Mouse (Mus musculus): ENCODE measurements around the gene Abhd12b. TPM values are rescaled to one million over a fixed set of nuclear protein-coding genes. Genes with fewer than 3 reads are reported as not detected.

Gene Abhd12b
- polyA plus RNA-seq, 1 experiment from 2014 or later: not detected

DNA sequence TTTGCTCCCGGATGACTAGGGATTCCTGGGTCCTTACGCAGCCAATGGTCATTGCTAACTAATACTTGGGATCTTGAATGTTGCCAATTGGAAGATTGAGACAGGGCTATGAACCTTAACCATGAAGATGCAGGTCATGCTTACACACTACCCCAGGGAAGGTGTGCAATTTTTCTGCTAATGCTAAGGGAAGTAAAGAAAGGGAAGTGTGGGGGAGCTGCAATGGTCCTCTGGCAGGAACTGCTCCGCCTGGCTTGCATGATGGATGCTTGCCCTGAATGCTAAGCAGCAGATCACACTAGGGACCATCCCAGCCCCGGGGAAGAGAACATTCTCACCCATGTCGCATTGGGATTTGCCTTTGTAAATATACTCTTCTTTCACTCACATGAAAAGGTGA is 67.5 kb downstream of the Abhd12b start:
- no peak overlapping the region for H3K4me3 ChIP-seq (ENCODE audit: low read depth, low read length)
- no peaks in the 10 kb centered on the region for H3K36me3 ChIP-seq (ENCODE audit: control insufficient read depth, insufficient read depth, low read length)
- no peaks in the 10 kb centered on the region for H3K9me3 ChIP-seq (replicated peaks; ENCODE audit: control insufficient read depth, low read length)
- H3K9ac ChIP-seq (ENCODE audit: low read depth, low read length): no peak overlapping the region
- peaks cover under 1% of the 10 kb centered on the region for H3K4me1 ChIP-seq (ENCODE audit: control insufficient read depth, insufficient read depth, low read length)
- no peaks in the 10 kb centered on the region for H3K27me3 ChIP-seq (ENCODE audit: control insufficient read depth, insufficient read depth, low read length)
- H3K4me2 ChIP-seq: no peak overlapping the region
- no peak overlapping the region for H3K27ac ChIP-seq (ENCODE audit: low read depth, low read length)
- no peak for ATAC-seq (replicated peaks; ENCODE audit: insufficient number of reproducible peaks, low FRiP score, low TSS enrichment)
- WGBS (ENCODE audit: insufficient replicate concordance): 81% methylated on average over 5 of the region's 5 CpGs

DNA sequence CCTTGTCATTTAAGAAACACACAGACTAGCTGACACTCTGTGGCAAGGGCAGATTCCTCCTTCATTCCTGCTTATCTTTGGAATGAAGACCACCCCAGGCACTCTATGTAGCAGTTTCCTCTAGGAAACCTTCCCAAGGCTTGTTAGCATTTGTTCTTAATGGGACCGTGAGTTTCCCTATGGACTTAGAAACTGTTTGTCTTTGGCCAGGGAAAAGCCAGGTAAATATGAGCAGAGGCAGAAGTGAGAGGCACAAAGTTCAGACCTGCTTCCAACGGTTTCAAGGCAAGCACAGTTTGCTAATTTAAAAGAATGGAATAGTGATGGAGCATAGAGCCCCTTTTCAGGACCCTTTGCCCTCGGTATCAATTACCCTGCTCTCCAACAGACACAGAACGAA is 69.4 kb downstream of the Abhd12b start:
- no peaks in the 10 kb centered on the region for H3K9me3 ChIP-seq (replicated peaks; ENCODE audit: control insufficient read depth, low read length)
- H3K36me3 ChIP-seq (ENCODE audit: control insufficient read depth, insufficient read depth, low read length): no peaks in the 10 kb centered on the region
- ATAC-seq (replicated peaks; ENCODE audit: insufficient number of reproducible peaks, low FRiP score, low TSS enrichment): no peak
- 46% methylated on average over 4 of the region's 4 CpGs for WGBS (ENCODE audit: insufficient replicate concordance)
- no peak overlapping the region for H3K4me3 ChIP-seq (ENCODE audit: low read depth, low read length)
- no peaks in the 10 kb centered on the region for H3K27me3 ChIP-seq (ENCODE audit: control insufficient read depth, insufficient read depth, low read length)
- H3K9ac ChIP-seq (ENCODE audit: low read depth, low read length): no peak overlapping the region
- no peak overlapping the region for H3K27ac ChIP-seq (ENCODE audit: low read depth, low read length)
- peaks cover 7% of the 10 kb centered on the region for H3K4me1 ChIP-seq (ENCODE audit: control insufficient read depth, insufficient read depth, low read length)
- no peak overlapping the region for H3K4me2 ChIP-seq

DNA sequence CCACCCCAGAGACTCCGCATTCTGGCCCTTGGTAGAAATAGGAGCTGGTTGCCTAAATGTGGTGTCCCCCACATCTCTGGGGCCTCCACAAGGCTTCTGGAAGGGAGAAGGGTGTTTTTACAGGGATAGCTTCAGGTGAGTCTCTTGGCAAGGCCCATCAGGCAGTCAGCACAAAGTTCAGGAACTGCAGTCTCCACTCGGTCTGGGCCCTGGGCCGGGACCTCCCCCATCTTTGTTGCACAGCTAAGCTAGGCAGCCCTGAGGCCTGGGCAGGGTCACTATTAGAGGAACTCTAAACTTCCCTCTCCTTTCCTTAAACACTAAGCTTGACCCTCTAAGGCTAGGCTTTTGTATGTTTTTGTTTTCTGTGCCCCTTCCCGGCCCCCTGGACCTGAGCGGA is 72.7 kb downstream of the Abhd12b start:
- WGBS (ENCODE audit: insufficient replicate concordance): 28% methylated on average over 5 of the region's 5 CpGs
- H3K27ac ChIP-seq (ENCODE audit: low read depth, low read length): peak overlapping the region; percentile 58; the same call in 1 of the 2 replicates
- H3K4me1 ChIP-seq (ENCODE audit: control insufficient read depth, insufficient read depth, low read length): peaks cover 13% of the 10 kb centered on the region

DNA sequence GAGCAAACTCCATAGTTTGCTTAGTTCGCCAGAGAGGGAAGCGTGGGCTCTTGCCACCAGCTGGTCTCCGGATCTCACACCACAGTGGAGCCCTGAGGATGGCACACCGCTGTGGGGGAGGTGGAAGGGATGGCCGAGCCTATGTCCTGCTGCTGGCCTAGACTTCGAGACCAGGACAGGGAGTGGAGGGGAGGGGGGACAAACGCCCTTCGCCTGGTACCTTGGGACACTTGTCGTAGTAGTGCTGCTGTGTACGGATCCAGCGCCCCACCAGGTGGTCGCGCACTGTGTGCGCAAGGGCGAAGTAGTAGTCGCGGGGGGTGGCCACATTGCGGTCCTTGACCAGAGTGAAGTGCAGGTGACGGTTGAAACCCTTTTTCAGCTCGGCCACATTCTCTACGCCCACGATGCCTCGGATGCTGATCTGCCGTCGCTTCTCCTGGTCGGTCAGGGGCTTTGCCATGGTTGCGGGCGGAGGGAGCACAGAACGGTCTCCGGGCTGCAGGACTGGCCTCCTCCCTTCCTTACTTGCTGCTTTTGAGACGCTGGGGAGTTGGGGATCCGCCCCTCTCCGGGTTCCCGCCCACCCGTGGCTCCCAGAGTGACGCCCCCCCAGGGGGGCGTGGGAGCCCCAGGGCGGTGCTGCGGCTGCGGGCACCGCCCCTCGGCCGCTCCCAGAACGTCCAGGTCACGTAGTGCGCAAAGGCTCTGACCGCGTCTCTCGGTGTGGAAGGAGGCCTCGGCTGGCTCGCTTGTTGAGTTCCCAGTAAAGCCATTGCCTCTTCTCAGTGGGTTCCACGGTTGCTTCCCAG is 73.4 kb downstream of the Abhd12b start:
- Histone ChIP-seq H3K27me3 (ENCODE audit: control insufficient read depth, insufficient read depth, low read length) (no peaks in the 10 kb centered on the region), H3K27ac (ENCODE audit: low read depth, low read length) (peak overlapping the region; percentile 58), H3K36me3 (ENCODE audit: control insufficient read depth, insufficient read depth, low read length) (no peaks in the 10 kb centered on the region), H3K4me3 (ENCODE audit: low read depth, low read length) (peak overlapping the region; percentile 62), H3K4me2 (peak overlapping the region; percentile 92), H3K9me3 (replicated peaks; ENCODE audit: control insufficient read depth, low read length) (no peaks in the 10 kb centered on the region), H3K9ac (ENCODE audit: low read depth, low read length) (peak overlapping the region; percentile 77), H3K4me1 (ENCODE audit: control insufficient read depth, insufficient read depth, low read length) (peaks cover 16% of the 10 kb centered on the region)
- ATAC-seq (replicated peaks; ENCODE audit: insufficient number of reproducible peaks, low FRiP score, low TSS enrichment): peak; percentile 93
- 2% methylated on average over 51 of the region's 52 CpGs for WGBS (ENCODE audit: insufficient replicate concordance)

More for the DNA sequence above, 72.7 kb downstream of the Abhd12b start:
- Histone ChIP-seq H3K4me2 (peak overlapping the region; percentile 92), H3K9me3 (replicated peaks; ENCODE audit: control insufficient read depth, low read length) (no peaks in the 10 kb centered on the region), H3K27me3 (ENCODE audit: control insufficient read depth, insufficient read depth, low read length) (no peaks in the 10 kb centered on the region), H3K4me3 (ENCODE audit: low read depth, low read length) (peak overlapping the region; percentile 62), H3K9ac (ENCODE audit: low read depth, low read length) (peak overlapping the region; percentile 77), H3K36me3 (ENCODE audit: control insufficient read depth, insufficient read depth, low read length) (no peaks in the 10 kb centered on the region)
- ATAC-seq (replicated peaks; ENCODE audit: insufficient number of reproducible peaks, low FRiP score, low TSS enrichment): no peak

DNA sequence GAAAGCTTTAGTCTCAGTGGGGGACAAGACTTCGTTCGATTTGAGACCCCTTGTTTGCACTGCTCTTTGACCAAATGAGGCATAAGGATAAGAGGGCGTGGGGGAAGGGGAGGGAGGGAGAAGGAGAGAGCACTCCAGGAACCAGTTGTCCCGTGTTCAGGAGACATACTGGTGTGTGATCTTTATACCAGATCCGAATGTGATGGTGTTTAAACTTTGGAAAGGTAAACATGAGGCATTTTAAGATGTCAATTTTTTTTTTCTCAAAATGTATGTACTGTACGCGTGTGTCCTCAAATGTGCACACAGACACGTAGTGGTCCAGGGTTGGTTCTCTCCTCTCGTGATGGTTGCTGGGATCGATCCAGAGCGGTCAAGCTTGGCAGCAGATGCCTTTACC is 74.2 kb downstream of the Abhd12b start:
- Histone ChIP-seq H3K27ac (ENCODE audit: low read depth, low read length) (peak overlapping the region; percentile 58; the same call in 1 of the 2 replicates), H3K4me2 (peak overlapping the region; percentile 92), H3K4me3 (ENCODE audit: low read depth, low read length) (peak overlapping the region; percentile 62), H3K9me3 (replicated peaks; ENCODE audit: control insufficient read depth, low read length) (no peaks in the 10 kb centered on the region), H3K4me1 (ENCODE audit: control insufficient read depth, insufficient read depth, low read length) (peaks cover 16% of the 10 kb centered on the region), H3K27me3 (ENCODE audit: control insufficient read depth, insufficient read depth, low read length) (no peaks in the 10 kb centered on the region), H3K9ac (ENCODE audit: low read depth, low read length) (peak overlapping the region; percentile 77), H3K36me3 (ENCODE audit: control insufficient read depth, insufficient read depth, low read length) (no peaks in the 10 kb centered on the region)
- WGBS (ENCODE audit: insufficient replicate concordance): 58% methylated on average over 11 of the region's 11 CpGs
- ATAC-seq (replicated peaks; ENCODE audit: insufficient number of reproducible peaks, low FRiP score, low TSS enrichment): no peak

DNA sequence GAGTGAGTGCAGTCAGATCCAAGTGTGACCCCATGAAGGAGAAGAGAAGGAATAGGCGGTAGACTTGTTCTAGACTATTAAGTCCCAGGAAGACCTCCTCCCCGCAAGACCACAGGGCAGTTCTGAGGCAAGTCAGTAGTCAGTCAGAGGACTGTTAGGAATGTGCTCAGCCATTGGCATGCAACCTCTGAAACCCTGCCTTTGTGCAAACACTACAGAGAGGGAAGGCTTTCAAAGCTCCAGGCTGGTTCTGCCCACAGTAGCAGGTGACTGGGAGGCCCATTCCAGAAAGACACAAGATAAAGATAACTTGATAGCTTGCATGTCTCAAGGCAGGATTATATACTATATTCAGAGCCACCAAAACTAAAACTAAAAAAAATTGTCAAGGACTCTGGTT is 77.4 kb downstream of the Abhd12b start, which contains the start of gene Pygl:
Gene Pygl (minus strand): TSS at position 195 of the 400 bp plus-strand sequence.
- no peaks in the 10 kb centered on the region for H3K27me3 ChIP-seq (ENCODE audit: control insufficient read depth, insufficient read depth, low read length)
- H3K36me3 ChIP-seq (ENCODE audit: control insufficient read depth, insufficient read depth, low read length): no peaks in the 10 kb centered on the region
- H3K27ac ChIP-seq (ENCODE audit: low read depth, low read length): peak within 1 kb of the TSS; percentile 22; the same call in 1 of the 2 replicates
- H3K9ac ChIP-seq (ENCODE audit: low read depth, low read length): no peak within 1 kb of the TSS
- H3K4me3 ChIP-seq (ENCODE audit: low read depth, low read length): no peak within 1 kb of the TSS
- H3K4me2 ChIP-seq: no peak within 1 kb of the TSS
- peaks cover 16% of the 10 kb centered on the region for H3K4me1 ChIP-seq (ENCODE audit: control insufficient read depth, insufficient read depth, low read length)
- 72% methylated on average over 2 of the region's 2 CpGs for WGBS (ENCODE audit: insufficient replicate concordance)
- no peak for ATAC-seq (replicated peaks; ENCODE audit: insufficient number of reproducible peaks, low FRiP score, low TSS enrichment)
- H3K9me3 ChIP-seq (replicated peaks; ENCODE audit: control insufficient read depth, low read length): no peaks in the 10 kb centered on the region

DNA sequence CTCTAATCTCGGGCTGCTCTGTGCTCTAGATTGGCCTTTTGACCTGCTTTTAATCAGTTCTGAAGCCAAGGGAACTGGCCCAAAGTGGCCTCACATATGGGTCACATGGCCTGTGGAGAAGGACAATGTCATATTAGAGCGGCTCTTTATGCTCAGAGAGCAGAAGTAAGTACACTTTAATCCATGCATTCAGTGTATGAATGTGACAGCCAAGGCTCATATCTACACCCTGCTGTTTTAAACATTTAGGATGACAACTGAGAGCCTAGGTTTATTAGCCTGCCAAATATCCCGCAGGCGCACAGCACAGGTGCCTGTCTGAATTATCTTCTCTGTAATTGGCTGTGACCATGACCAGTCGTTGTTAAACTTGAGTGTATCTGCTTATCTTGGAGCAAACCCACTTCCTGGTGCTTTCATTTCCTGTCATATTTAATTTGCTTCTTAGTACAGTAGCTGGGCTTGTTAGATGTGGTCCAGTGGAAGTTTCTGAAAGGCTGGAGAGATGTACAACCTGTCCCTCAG is 78.1 kb downstream of the Abhd12b start:
- Histone ChIP-seq H3K27me3 (ENCODE audit: control insufficient read depth, insufficient read depth, low read length) (no peaks in the 10 kb centered on the region), H3K27ac (ENCODE audit: low read depth, low read length) (no peak overlapping the region; the same call in 1 of the 2 replicates), H3K4me3 (ENCODE audit: low read depth, low read length) (no peak overlapping the region), H3K9me3 (replicated peaks; ENCODE audit: control insufficient read depth, low read length) (no peaks in the 10 kb centered on the region), H3K36me3 (ENCODE audit: control insufficient read depth, insufficient read depth, low read length) (no peaks in the 10 kb centered on the region), H3K4me1 (ENCODE audit: control insufficient read depth, insufficient read depth, low read length) (peaks cover 9% of the 10 kb centered on the region), H3K4me2 (no peak overlapping the region), H3K9ac (ENCODE audit: low read depth, low read length) (no peak overlapping the region)
- WGBS (ENCODE audit: insufficient replicate concordance): 59% methylated on average over 5 of the region's 5 CpGs
- no peak for ATAC-seq (replicated peaks; ENCODE audit: insufficient number of reproducible peaks, low FRiP score, low TSS enrichment)
